Mouse (Mus musculus): ENCODE results near the gene Sec31a.

The Sec31a gene

GRCm38 (mm10) chr5:100350907-100351456, 65.1 kb downstream of the Sec31a start:
- DNase-seq (ENCODE audit: low spot score in 2 of 2), result no peak

DNA sequence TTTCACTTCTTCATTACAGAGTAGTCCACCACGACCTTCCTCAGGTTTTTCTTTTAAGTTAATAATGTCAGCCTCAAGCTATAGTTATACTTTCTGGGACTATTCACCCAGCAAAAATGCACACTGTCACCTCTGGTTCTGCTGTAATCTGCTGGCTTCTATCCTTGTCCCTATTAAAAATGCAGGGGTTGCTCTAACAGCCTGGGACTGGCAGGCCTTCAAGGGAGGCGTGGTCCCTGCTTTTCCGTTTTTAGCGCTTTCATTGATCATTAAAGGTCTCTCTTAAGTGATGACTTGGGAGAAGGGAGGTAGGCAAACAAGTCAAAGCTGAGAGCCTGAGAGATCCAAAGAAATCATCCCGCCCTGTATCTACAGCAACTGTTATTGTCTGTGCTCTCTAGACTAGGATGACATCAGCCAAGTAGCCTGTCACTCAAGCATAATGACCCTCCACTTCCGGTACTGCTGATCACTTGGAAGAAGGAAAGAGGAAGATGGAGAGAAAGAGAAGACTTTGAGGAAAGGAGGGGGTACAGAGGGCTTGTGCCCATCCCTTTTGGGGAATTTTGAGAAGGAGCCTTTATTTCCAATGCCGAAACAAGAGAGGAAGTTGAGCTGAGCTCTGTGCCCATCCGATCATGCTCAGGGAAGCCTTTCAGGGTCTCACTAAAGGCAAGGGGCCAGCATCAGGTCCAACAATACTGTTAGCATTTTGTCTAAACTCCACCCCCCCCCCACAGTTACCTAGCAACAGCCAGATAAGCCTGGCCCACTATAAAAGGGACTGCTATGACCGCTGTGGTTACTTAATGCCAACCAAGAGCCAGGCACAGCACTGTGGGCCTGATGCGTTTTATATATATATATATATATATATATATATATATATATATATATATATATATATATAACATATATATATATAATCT, 66.5 kb downstream of the Sec31a start:
- no peak for DNase-seq (ENCODE audit: low spot score in 2 of 2)

- DNase-seq (ENCODE audit: low spot score in 2 of 2), result peak in 1 of 2 experiments; percentile 33
Measured at GRCm38 (mm10) chr5:100345118-100345517, 70.9 kb downstream of the Sec31a start.

GRCm38 (mm10) chr5:100343087-100343486, 72.9 kb downstream of the Sec31a start:
- DNase-seq (ENCODE audit: low spot score in 2 of 2), result no peak

DNA sequence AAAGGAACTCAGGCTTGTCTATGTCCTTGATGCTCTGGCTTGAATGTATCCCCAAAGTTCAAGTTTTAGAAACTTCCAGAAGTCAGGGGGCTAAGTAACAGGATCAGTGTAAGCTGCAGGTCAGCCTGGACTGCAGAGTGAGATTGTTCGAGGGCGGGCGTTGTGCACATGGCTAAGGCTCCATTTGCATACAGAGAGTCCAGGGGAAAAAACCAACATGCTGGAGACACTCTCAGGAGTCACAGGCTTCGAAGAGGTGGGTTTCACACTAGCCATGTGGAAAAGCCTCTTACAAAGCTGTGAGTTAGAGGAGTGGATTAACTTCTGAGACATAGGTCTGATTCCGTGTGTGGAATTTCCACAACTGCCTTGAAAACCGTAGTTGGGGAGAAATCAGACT, 73.6 kb downstream of the Sec31a start:
- no peak for DNase-seq (ENCODE audit: low spot score in 2 of 2)

- no peak for DNase-seq (ENCODE audit: low spot score in 2 of 2)
Measured at GRCm38 (mm10) chr5:100341042-100341441, 75.0 kb downstream of the Sec31a start.

GRCm38 (mm10) chr5:100337852-100338251, 78.2 kb downstream of the Sec31a start:
- DNase-seq (ENCODE audit: low spot score in 2 of 2), result no peak

- DNase-seq (ENCODE audit: low spot score in 2 of 2), result no peak
Measured at GRCm38 (mm10) chr5:100336876-100337275, 79.2 kb downstream of the Sec31a start.

GRCm38 (mm10) chr5:100335581-100336080, 80.4 kb downstream of the Sec31a start:
- DNase-seq (ENCODE audit: low spot score in 2 of 2), result no peak

- DNase-seq (ENCODE audit: low spot score in 2 of 2), result no peak
Measured at GRCm38 (mm10) chr5:100334686-100335085, 81.3 kb downstream of the Sec31a start.

- peak in 1 of 2 experiments; percentile 18 for DNase-seq (ENCODE audit: low spot score in 2 of 2)
Measured at GRCm38 (mm10) chr5:100333607-100334380, 82.2 kb downstream of the Sec31a start.

DNA sequence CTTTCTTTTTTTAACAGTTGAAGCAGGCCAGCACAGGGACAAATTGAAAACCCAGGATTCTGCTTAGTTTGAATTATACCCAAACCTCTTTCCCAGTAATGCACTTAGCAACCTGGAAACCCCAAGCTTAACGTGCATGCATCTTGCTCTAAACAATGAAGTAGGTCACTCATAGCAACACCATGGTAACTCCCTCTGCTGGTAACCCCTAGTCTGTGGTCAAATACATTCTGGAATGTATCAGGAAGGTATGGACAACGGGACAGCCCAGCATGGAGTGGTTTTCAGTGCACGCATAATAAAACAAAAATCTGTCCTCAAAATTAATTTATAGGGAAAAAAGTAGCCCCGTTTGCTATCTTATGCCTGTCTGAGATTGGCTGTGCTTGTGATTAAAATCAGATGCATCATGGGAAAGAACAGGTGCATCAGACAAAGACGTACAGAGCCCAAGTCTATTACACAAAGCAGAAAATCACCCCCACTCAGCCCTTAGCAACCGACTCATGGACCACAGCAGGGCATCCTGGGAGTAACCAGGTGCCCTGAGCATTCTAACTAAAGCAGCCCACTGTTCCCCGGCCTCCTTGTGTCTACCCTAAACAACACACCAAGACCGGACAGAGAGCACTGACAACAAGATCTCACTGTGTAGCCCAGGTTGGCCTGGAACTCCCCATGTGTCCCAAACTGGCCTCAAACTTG, 83.6 kb downstream of the Sec31a start:
- DNase-seq (ENCODE audit: low spot score in 2 of 2), result no peak

DNA sequence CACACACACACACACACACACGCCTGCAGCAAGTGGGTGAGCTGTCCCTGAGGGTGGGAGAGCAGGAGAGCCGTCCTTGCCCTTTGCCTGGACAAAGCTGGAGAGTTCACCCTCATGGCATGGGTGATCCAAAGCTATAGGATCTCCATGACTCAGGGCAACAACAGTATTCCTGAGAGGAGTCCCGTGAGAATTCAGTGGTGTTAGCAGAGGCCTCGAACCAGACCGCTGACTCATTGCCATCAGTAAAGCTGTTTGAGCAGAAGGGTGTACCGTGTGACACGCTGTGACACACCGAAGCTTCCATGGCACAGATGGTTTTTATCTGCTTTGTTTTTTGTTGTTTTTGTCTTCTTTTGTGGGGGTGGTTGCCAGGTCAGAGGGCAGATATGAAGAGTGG, 84.4 kb downstream of the Sec31a start:
- DNase-seq (ENCODE audit: low spot score in 2 of 2), result no peak

GRCm38 (mm10) chr5:100322081-100322480, 94.0 kb downstream of the Sec31a start:
- DNase-seq (ENCODE audit: low spot score in 2 of 2), result peak; percentile 50 to 83

- DNase-seq (ENCODE audit: low spot score in 2 of 2), result no peak
Measured at GRCm38 (mm10) chr5:100317842-100318241, 98.2 kb downstream of the Sec31a start.

- DNase-seq (ENCODE audit: low spot score in 2 of 2), result no peak
Measured at GRCm38 (mm10) chr5:100317010-100317409, 99.0 kb downstream of the Sec31a start.

- DNase-seq (ENCODE audit: low spot score in 2 of 2), result no peak
Measured at GRCm38 (mm10) chr5:100315646-100316045, 100.4 kb downstream of the Sec31a start.

GRCm38 (mm10) chr5:100312391-100312790, 103.6 kb downstream of the Sec31a start:
- no peak for DNase-seq (ENCODE audit: low spot score in 2 of 2)

All from thymus, postnatal 10 days (tissue).